Mouse (Mus musculus) testis, postnatal 14 days (tissue): ENCODE measurements at regions not wholly inside any gene's neighbourhood (a gene's known extent, or its start where the extent isn't known, plus 50 kb on each side); places are given as distances from the start of the nearest gene placed in this dataset.
A peak's percentile ranks its signal among the peaks of the same experiment; 100 is the strongest.

ENCODE experiments used
- DNase-seq: peaks from one replicate; pipeline ENCODE4 v3.0.0; 2021; ENCODE audit warnings: low spot score

DNA sequence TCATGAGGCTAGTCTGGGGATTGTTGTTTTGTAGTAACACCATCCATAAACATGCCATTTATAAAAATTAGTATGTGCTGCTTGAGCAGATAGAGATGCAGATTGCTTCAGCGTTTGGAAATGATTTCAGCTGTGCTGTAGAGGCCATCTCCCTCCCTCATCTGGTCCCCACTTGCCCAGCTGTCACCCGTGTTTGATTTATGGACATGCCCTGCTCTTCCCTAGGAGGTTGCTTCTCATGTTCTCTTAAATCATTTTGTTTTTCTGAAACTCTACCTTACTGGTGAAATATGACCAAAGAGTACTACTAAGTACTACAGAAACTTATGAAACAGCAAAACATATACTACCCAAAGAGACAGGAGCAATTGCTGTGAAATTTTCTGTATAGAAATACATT lies 284.7 kb upstream of the N6amt1 start:
- no peak for DNase-seq

DNA sequence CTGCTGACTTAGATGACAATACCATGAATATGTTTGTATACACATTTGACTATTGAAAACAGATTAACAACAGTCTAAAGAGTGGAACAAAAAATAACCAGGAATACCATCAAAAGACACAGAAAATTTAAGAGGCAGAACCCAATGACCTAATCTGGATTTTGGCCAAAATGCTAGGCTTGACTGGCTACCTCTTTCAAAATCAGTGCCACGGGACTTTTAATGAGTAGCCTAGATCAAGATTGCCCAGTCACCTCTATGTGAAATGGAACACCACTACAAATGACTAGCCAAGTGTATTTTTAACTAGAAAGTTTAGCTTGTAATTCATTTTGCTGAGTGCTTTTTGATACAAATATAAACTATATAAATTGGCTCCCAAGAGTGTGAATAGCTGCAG lies 286.0 kb upstream of the N6amt1 start:
- DNase-seq, result no peak

DNA sequence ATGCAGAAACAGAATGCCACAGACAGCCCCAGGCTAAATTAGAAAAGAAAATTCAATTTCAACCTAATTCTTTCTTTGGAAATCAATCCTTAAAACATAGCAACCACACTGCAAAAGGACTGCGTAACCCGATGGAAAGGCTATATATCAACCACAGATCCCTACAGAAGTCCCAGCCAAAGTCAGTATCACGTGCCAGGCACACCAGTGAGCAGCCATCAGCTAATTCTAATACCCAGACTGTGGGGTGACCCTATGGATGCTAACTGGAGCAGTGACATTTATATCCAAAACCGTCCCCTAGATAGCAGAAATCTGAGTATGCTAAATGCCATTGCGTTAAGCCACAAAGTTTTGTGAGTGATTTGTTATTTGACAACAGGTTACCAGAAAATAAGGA lies 286.5 kb upstream of the N6amt1 start:
- no peak for DNase-seq

GRCm38 (mm10) chr16:87060473-87060872 lies 293.5 kb upstream of the N6amt1 start:
- no peak for DNase-seq

DNA sequence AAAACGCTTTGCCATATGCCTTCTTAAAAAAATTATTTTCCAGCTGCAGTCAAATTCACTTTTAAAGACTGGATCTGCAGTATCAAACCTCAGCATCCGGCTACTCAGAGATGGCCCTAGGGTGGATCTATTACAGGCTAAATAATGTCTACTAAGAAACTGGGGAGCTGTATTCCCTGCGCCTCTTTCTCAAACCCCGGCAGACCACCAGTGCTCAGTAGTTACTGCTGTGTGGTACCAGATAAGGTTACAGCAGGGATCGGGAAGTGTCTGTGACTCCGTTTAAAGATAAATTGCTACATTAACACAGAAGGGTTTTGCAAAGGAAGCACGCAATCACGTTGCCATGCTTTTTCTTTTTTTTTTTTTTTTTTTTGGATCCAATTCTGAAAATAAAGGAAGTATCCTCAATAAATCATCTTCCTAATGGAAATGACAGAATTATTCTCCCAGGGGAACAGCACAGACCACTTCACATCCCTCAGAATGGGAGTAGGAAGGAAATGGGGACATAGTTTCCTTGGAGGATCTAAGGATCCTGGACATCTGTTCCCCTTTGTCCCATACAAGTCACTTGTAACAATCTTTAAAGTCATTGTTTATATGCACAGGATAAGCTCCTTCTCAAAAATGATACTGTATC lies 304.1 kb upstream of the N6amt1 start:
- no peak for DNase-seq

DNA sequence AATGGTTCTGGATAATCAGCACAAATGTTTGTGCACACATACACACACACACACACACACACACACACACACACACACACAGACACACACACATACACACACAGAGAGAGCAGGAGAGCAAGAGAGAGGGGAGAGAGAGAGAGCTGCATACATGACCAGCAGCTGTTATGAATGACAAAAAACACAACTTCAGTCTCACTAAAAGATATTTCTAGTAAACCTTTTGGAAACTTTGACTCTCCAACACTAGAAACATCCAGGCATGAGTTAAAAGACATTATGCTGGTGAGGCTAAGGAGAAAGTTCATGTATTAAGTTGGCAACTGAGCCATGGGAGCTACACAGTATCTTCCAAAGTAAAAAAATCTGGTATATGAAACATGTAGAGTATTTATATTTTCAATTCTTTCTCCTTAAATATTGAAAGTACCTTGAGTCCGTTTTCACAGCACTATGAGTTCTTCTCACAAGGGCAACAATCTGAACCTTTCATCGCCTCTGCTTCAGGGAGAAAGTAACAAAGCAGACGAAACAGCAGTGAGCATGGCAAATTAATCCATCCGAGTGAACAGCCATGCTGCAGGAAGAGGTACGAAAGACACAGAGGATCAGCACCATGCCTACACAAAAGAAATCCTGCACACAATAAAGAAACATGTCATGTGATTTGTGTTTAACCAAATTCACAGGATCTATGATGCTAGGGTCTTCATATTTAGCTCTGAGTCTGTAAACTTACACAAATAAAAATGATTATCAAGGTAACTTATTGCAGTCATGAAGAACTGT lies 309.0 kb upstream of the N6amt1 start:
- DNase-seq, result no peak

DNA sequence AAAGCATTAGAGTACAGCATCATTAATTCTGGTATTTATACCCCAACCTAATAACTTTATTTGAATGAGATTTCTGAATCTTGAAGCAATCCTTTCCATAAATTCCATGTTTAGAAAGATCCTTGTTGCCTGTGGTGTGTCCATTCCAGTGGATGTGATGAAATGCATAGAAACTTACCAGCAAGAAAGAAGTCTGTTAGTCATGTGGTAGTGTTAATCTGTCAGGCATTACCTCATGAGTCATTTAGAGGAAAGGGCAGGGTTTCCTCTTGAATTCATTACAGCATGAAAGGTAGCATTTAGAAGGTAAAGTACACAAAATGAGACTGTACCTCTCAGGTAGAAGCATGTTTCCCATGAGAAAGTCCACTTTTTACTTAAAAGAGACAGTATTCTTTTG lies 310.3 kb upstream of the N6amt1 start:
- DNase-seq, result no peak

GRCm38 (mm10) chr16:87040366-87040765 lies 313.6 kb upstream of the N6amt1 start:
- DNase-seq, result no peak

GRCm38 (mm10) chr16:87039861-87040260 lies 314.1 kb upstream of the N6amt1 start:
- DNase-seq, result no peak

- no peak for DNase-seq
Observed at GRCm38 (mm10) chr16:87037061-87037460, 316.9 kb upstream of the N6amt1 start.

GRCm38 (mm10) chr16:87031836-87032235 lies 322.1 kb upstream of the N6amt1 start:
- no peak for DNase-seq

DNA sequence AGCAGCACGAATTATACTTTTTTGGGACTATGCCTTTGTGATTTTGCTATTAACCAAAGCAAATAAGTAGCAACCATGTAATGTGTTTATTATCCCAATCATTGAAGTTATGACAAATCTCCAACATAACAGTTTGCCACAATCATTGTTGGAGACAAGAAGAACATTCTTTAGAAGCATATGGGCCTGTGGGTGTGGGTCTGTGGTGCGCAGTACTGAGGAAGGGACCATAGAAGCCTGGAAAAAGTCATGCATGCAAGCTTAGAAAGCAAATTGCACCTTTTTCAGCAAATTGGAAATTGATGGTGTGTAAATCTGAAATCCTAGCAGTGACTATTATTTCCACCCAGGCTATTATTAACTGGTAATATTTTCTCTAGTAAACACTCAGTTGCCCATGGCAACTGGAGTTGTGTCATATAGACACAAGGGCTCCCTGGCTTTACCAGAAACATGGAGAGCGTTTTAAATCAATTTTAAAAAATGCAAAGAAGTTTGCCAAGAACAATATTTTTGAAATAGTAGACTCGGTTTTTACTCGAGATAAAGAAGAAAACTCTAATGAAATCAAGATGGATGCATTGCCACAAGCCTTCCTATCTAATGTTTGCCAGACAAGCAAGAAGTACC lies 325.4 kb upstream of the N6amt1 start:
- DNase-seq, result no peak

GRCm38 (mm10) chr16:87027621-87028020 lies 326.4 kb upstream of the N6amt1 start:
- DNase-seq, result no peak

GRCm38 (mm10) chr16:87022041-87022440 lies 331.9 kb upstream of the N6amt1 start:
- no peak for DNase-seq

DNA sequence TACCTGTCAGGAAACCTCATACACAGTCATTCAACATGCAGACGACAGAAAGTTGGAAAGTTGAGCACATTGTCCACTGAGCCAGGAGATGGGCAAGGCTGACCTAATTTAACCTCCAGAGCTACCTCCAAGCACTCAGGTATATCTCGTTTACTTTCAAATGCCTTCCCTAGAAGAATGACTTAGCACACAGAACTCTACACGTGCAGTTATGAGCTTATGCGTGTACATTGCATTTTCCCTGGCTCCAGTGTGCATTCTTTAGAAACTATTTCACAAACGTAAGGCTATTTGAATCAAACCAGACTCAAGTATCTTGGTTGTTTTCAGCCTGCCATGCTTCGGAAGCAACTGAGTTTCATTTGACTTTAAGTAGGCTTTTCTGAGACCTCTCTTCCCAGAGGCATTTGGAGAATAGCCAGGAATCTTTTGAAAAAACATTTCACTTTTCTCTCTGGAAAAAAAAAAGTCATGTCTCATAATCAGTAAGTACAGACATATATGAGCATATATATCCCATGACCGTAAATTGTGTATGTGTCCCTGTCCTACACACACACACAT lies 336.8 kb upstream of the N6amt1 start:
- DNase-seq, result no peak

GRCm38 (mm10) chr16:87001579-87001978 lies 352.4 kb upstream of the N6amt1 start:
- DNase-seq, result no peak

- no peak for DNase-seq
Observed at GRCm38 (mm10) chr16:87001135-87001534, 352.9 kb upstream of the N6amt1 start.

DNA sequence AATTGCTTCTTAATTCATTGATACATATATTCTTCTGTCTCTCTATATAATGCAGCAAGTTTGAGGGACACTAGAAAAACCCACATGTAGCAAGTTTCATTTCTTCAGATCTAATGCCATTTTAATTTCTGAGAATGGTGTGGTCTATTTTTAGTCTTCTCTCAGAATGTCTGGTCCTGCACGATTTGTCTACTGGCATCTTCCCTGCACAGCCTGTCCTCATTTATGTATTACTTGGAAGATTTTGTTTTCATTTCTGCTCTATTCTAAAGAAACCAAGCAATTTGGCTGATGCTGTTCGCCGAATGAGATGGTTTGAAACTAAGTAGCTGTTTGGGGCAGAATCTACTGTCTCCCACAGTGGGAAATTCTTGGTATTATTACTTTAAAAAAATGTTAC lies 382.3 kb upstream of the N6amt1 start:
- DNase-seq, result no peak

- no peak for DNase-seq
Observed at GRCm38 (mm10) chr16:86949681-86950080, 404.3 kb upstream of the N6amt1 start.

GRCm38 (mm10) chr16:86945531-86946144 lies 408.3 kb upstream of the N6amt1 start:
- no peak for DNase-seq

DNA sequence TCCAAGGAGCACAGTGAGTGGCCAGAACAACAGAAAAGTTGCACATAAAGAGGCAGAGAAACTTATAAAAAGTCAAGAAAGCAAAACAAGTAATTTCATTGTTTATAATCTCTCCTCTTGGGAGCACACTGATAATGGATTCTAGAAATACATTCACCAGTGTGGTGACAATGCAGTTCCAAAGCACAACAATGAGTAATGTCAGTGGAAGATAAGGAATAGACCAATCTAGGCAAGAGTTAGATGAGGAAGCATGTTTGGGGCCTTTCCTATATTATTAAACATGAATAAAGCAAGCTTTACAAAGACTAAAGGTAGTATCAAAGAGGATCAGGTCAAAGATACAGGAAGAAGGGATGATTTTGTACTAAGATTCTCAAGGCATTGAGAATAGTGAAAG lies 408.9 kb upstream of the N6amt1 start:
- no peak for DNase-seq

DNA sequence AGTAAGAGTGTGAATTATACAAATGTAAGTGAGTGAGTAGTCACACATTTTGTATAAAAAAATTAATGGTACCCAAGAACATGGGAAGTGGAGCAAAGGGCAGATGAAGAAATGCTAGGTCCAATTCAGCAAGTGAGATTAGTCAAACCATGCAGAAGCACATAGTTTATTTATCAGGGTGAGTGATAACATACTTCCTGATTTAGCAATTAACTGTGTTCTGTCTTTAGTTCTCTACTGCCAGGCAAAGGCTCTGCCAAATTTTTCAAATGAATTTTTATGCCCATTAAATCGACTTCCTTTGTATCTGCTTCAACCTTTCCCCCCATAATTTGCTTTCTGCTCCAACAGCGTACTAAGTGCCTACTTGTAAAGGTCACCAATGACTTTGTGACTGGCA lies 419.0 kb upstream of the N6amt1 start:
- DNase-seq, result no peak

GRCm38 (mm10) chr16:86932765-86933164 lies 421.2 kb upstream of the N6amt1 start:
- peak; percentile 15 for DNase-seq
